Mouse (Mus musculus): Measurements from ENCODE around the gene AI182371.

AI182371 gene

GRCm38 (mm10) chr2:35101443-35101842 is at the start of gene AI182371:
TSS of gene AI182371 (minus strand) at chr2:35101543.
- no peak for DNase-seq

GRCm38 (mm10) chr2:35148806-35149205 is 47.5 kb upstream of the AI182371 start:
- no peak for DNase-seq

GRCm38 (mm10) chr2:35141673-35142072 is 40.3 kb upstream of the AI182371 start:
- DNase-seq = no peak

GRCm38 (mm10) chr2:35138576-35138975 is 37.2 kb upstream of the AI182371 start:
- no peak for DNase-seq

GRCm38 (mm10) chr2:35133891-35134290 is 32.5 kb upstream of the AI182371 start:
- no peak for DNase-seq

- no peak for DNase-seq
Measured at GRCm38 (mm10) chr2:35132662-35133055, 31.3 kb upstream of the AI182371 start.

- DNase-seq = peak; percentile 93 to 95
Measured at GRCm38 (mm10) chr2:35131991-35132661, 30.8 kb upstream of the AI182371 start.

- no peak for DNase-seq
Measured at GRCm38 (mm10) chr2:35131491-35131890, 30.1 kb upstream of the AI182371 start.

GRCm38 (mm10) chr2:35124716-35125115 is 23.4 kb upstream of the AI182371 start:
- peak; percentile 18 to 19 for DNase-seq

GRCm38 (mm10) chr2:35110521-35110920 is 9.2 kb upstream of the AI182371 start:
- DNase-seq = no peak

GRCm38 (mm10) chr2:35109924-35110304 is 8.6 kb upstream of the AI182371 start:
- no peak for DNase-seq

- DNase-seq = peak; percentile 94 to 95
Measured at GRCm38 (mm10) chr2:35109141-35109923, 8.0 kb upstream of the AI182371 start, which contains the start of gene Cntrl. TSS of gene Cntrl (plus strand) at chr2:35109492.

GRCm38 (mm10) chr2:35108712-35109111 is 7.4 kb upstream of the AI182371 start:
- DNase-seq = peak; percentile 49 to 62

GRCm38 (mm10) chr2:35107984-35108635 is 6.8 kb upstream of the AI182371 start:
- DNase-seq = no peak

- DNase-seq = no peak
Measured at GRCm38 (mm10) chr2:35104843-35105242, 3.5 kb upstream of the AI182371 start.

- DNase-seq = no peak
Measured at GRCm38 (mm10) chr2:35103558-35103957, 2.2 kb upstream of the AI182371 start.

- no peak for DNase-seq
Measured at GRCm38 (mm10) chr2:35102777-35103176, 1.4 kb upstream of the AI182371 start.

GRCm38 (mm10) chr2:35100529-35100928 is 814 bp downstream of the AI182371 start:
- DNase-seq = no peak

- DNase-seq = no peak
Measured at GRCm38 (mm10) chr2:35087418-35087817, 13.9 kb downstream of the AI182371 start.

- DNase-seq = no peak
Measured at GRCm38 (mm10) chr2:35079166-35079565, 22.2 kb downstream of the AI182371 start.

GRCm38 (mm10) chr2:35074328-35074727 is 27.0 kb downstream of the AI182371 start:
- no peak for DNase-seq

GRCm38 (mm10) chr2:35072547-35072946 is 28.8 kb downstream of the AI182371 start:
- DNase-seq = no peak

- no peak for DNase-seq
Measured at GRCm38 (mm10) chr2:35070275-35070674, 31.1 kb downstream of the AI182371 start.

- no peak for DNase-seq
Measured at GRCm38 (mm10) chr2:35069124-35069523, 32.2 kb downstream of the AI182371 start.
